Mouse (Mus musculus) lung, embryonic 15.5 days (tissue): ENCODE measurements around the gene Mogs. TPM values are rescaled to one million over a fixed set of nuclear protein-coding genes. Genes with fewer than 3 reads are reported as not detected.

Experiments used
- ATAC-seq: fragments of 200-750 bp; cut with Nextera tagmentation; 2 replicates; pipeline ENCODE4 v1.8.0; 2017; ENCODE audit warnings: moderate number of reproducible peaks, borderline replicate concordance; ENCODE audit not compliant: low FRiP score, low TSS enrichment; ENCODE audit errors: extremely low read depth
- H3K27ac ChIP-seq: fragments of 300-500 bp; sonication (generic); 2 replicates; pipeline ENCODE4 v1.5.1; 2015; ENCODE audit warnings: moderate library complexity, mild to moderate bottlenecking, inconsistent platforms
- H3K27me3 ChIP-seq: fragments of 300-500 bp; sonication (generic); 2 replicates; pipeline ENCODE4 v1.6.1; 2015; ENCODE audit warnings: inconsistent platforms
- H3K36me3 ChIP-seq: fragments of 300-500 bp; sonication (generic); 2 replicates; pipeline ENCODE4 v1.6.1; 2015; ENCODE audit warnings: inconsistent platforms
- H3K4me1 ChIP-seq: fragments of 300-500 bp; sonication (generic); 2 replicates; pipeline ENCODE4 v1.6.1; 2015; ENCODE audit warnings: inconsistent platforms
- H3K4me2 ChIP-seq: fragments of 300-500 bp; sonication (generic); 2 replicates; pipeline ENCODE4 v1.6.1; 2015; ENCODE audit warnings: inconsistent platforms, mild to moderate bottlenecking, moderate library complexity
- H3K4me3 ChIP-seq: fragments of 300-500 bp; sonication (generic); 2 replicates; pipeline ENCODE4 v1.5.1; 2015; ENCODE audit warnings: mild to moderate bottlenecking, inconsistent platforms
- H3K9ac ChIP-seq: fragments of 300-500 bp; sonication (generic); 2 replicates; pipeline ENCODE4 v1.6.1; 2015; ENCODE audit warnings: inconsistent platforms
- H3K9me3 ChIP-seq: fragments of 300-500 bp; sonication (generic); 2 replicates; pipeline ENCODE4 v1.6.1; 2016; ENCODE audit warnings: inconsistent platforms
- WGBS: fragments of 180-500 bp; shearing (Covaris S2); methylation state at CpG from one replicate; pipeline ENCODE4 v1.1.7; 2015; 5-methylcytosine and 5-hydroxymethylcytosine counted together
- microRNA counts: library from miRNA; unstranded; fragments of <30 nt; microRNA quantifications from one replicate; lab custom pipeline; 2016
- microRNA-seq: library from miRNA; unstranded; fragments of <30 nt; microRNA quantifications from one replicate; pipeline ENCODE4, GENCODE M21; 2016
- polyA plus RNA-seq: library from polyadenylated mRNA; unstranded; fragments of >200 nt; fragmentation: Nextera tagmentation; extraction: Ambion mirVana; gene quantifications from 2 replicates; pipeline ENCODE4 v1.2.1, GENCODE M21; 2015

The Mogs gene
- polyA plus RNA-seq, 1 experiment from 2014 or later = 54.5 TPM

GRCm38 (mm10) chr6:83162701-83163100 is 47.4 kb downstream of the Mogs start:
- Histone ChIP-seq H3K36me3 (no peaks in the 10 kb centered on the region), H3K9me3 (no peaks in the 10 kb centered on the region), H3K4me1 (peaks cover 39% of the 10 kb centered on the region), H3K4me2 (peak overlapping the region; percentile 85), H3K27ac (no peak overlapping the region), H3K27me3 (peaks cover 35% of the 10 kb centered on the region), H3K4me3 (peak overlapping the region; percentile 43), H3K9ac (peak overlapping the region; percentile 37; the same call in 1 of the 2 replicates)
- WGBS = 0% methylated on average over 8 of the region's 8 CpGs
- ATAC-seq = no peak

- peak overlapping the region; percentile 96 for H3K9ac ChIP-seq
- ATAC-seq = no peak
- H3K4me1 ChIP-seq = peaks cover 40% of the 10 kb centered on the region
- peak overlapping the region; percentile 93 for H3K4me3 ChIP-seq
- peak overlapping the region; percentile 54 for H3K27ac ChIP-seq
- no peaks in the 10 kb centered on the region for H3K36me3 ChIP-seq
- WGBS = 3% methylated on average over 6 of the region's 6 CpGs
- H3K9me3 ChIP-seq = no peaks in the 10 kb centered on the region
- H3K4me2 ChIP-seq = peak overlapping the region; percentile 69
- H3K27me3 ChIP-seq = peaks cover 32% of the 10 kb centered on the region
These were observed 49.8 kb downstream of the Mogs start for GRCm38 (mm10) chr6:83165026-83165606.

- ATAC-seq = peak; percentile 86
- Histone ChIP-seq H3K4me3 (peak within 1 kb of the TSS; percentile 93), H3K4me1 (peaks cover 43% of the 10 kb centered on the region), H3K27me3 (peaks cover 26% of the 10 kb centered on the region), H3K36me3 (no peaks in the 10 kb centered on the region), H3K27ac (peak within 1 kb of the TSS; percentile 79), H3K4me2 (peak within 1 kb of the TSS; percentile 69), H3K9ac (peak within 1 kb of the TSS; percentile 96), H3K9me3 (no peaks in the 10 kb centered on the region)
- under 1% methylated on average over 48 of the region's 58 CpGs for WGBS
These were observed 50.4 kb downstream of the Mogs start, which contains the start of gene Dctn1 for GRCm38 (mm10) chr6:83165607-83166242. Gene Dctn1, plus strand, starts transcription at chr6:83165920.

- peak overlapping the region; percentile 96 for H3K9ac ChIP-seq
- H3K4me2 ChIP-seq = peak overlapping the region; percentile 69
- under 1% methylated on average over 12 of the region's 12 CpGs for WGBS
- peaks cover 21% of the 10 kb centered on the region for H3K27me3 ChIP-seq
- H3K4me1 ChIP-seq = peaks cover 40% of the 10 kb centered on the region
- peak overlapping the region; percentile 93 for H3K4me3 ChIP-seq
- H3K9me3 ChIP-seq = no peaks in the 10 kb centered on the region
- no peak for ATAC-seq
- H3K36me3 ChIP-seq = no peaks in the 10 kb centered on the region
- H3K27ac ChIP-seq = peak overlapping the region; percentile 79; the same call in 1 of the 2 replicates
These were observed 50.9 kb downstream of the Mogs start for GRCm38 (mm10) chr6:83166243-83166630.

MicroRNAs within 50 kb of the gene (microRNA counts, 519-probe panel; counts per million panel counts)
- microRNA mmu-miR-3470a+mmu-miR-3470b (lab: Ali Mortazavi, UCI) = 1,920 counts per million, percentile 14 among the panel's probes with 10 or more counts

Small RNA genes lying within 50 kb of the gene (microRNA-seq; reads per million reads assigned to microRNA genes)
- gene Mir3470a = not detected

Other genes starting within 250 kb of the Mogs start
- 14.0 TPM in 2 replicates for gene Sema4f, start 175.7 kb upstream of the Mogs start, polyA plus RNA-seq
- 1.9 and 2.5 TPM in 2 replicates for gene M1ap, start 168.6 kb upstream of the Mogs start, polyA plus RNA-seq
- 18.3 and 19.6 TPM in 2 replicates for gene Dok1, start 82.0 kb upstream of the Mogs start, polyA plus RNA-seq
- gene Loxl3, start 81.3 kb upstream of the Mogs start, polyA plus RNA-seq = 21.9 and 23.2 TPM in 2 replicates
- gene Aup1, start 61.0 kb upstream of the Mogs start, polyA plus RNA-seq = 177 and 188 TPM in 2 replicates
- gene Htra2, start 60.2 kb upstream of the Mogs start, polyA plus RNA-seq = 76.6 and 78.4 TPM in 2 replicates
- 0.98 and 1.7 TPM in 2 replicates for gene Dqx1, start 57.7 kb upstream of the Mogs start, polyA plus RNA-seq
- gene Tlx2, start 45.2 kb upstream of the Mogs start, polyA plus RNA-seq = 0.38 and 1.0 TPM in 2 replicates
- 30.5 and 31.2 TPM in 2 replicates for gene Pcgf1, start 37.6 kb upstream of the Mogs start, polyA plus RNA-seq
- 0.31 and 0.87 TPM in 2 replicates for gene Lbx2, start 29.1 kb upstream of the Mogs start, polyA plus RNA-seq
- 2.1 and 3.2 TPM in 2 replicates for gene Ccdc142, start 13.9 kb upstream of the Mogs start, polyA plus RNA-seq
- gene Gm42688, start 13.9 kb upstream of the Mogs start, polyA plus RNA-seq = 3.4 TPM in 2 replicates
- 128 and 145 TPM in 2 replicates for gene Mrpl53, start 6.5 kb upstream of the Mogs start, polyA plus RNA-seq
- gene Wbp1, start 6.1 kb downstream of the Mogs start, polyA plus RNA-seq = 119 and 120 TPM in 2 replicates
- 13.5 and 15.2 TPM in 2 replicates for gene Ino80b, start 9.9 kb downstream of the Mogs start, polyA plus RNA-seq
- 35.3 and 39.9 TPM in 2 replicates for gene Rtkn, start 20.0 kb downstream of the Mogs start, polyA plus RNA-seq
- gene Wdr54, start 40.9 kb downstream of the Mogs start, polyA plus RNA-seq = 5.0 and 7.6 TPM in 2 replicates
- 6.2 and 8.1 TPM in 2 replicates for gene 1700003E16Rik, start 40.9 kb downstream of the Mogs start, polyA plus RNA-seq
- gene Dctn1, start 50.4 kb downstream of the Mogs start, polyA plus RNA-seq = 96.7 and 104 TPM in 2 replicates
- 0.84 and 1.2 TPM in 2 replicates for gene Slc4a5, start 104.3 kb downstream of the Mogs start, polyA plus RNA-seq
- 32.5 and 35.0 TPM in 2 replicates for gene Mthfd2, start 210.4 kb downstream of the Mogs start, polyA plus RNA-seq
- 71.8 and 77.0 TPM in 2 replicates for gene Mob1a, start 210.5 kb downstream of the Mogs start, polyA plus RNA-seq
- 125 and 130 TPM in 2 replicates for gene Bola3, start 233.7 kb downstream of the Mogs start, polyA plus RNA-seq